Mouse (Mus musculus) myocyte (in vitro differentiated cells): ENCODE results near the gene Dph1. TPM values are rescaled to one million over a fixed set of nuclear protein-coding genes. Genes with fewer than 3 reads are reported as not detected.
A peak's percentile ranks its signal among the peaks of the same experiment; 100 is the strongest.

Experiments used
- H3K27me3 ChIP-seq: one replicate; pipeline ENCODE4 v1.6.1; 2011; ENCODE audit not compliant: control insufficient read depth, insufficient read depth, insufficient read length
- H3K36me3 ChIP-seq: one replicate; pipeline ENCODE4 v1.6.1; 2011; ENCODE audit not compliant: control insufficient read depth, insufficient read depth
- H3K4me2 ChIP-seq: one replicate; pipeline ENCODE4 v1.6.1; 2011; ENCODE audit warnings: low read depth, control low read depth
- H3K4me3 ChIP-seq: one replicate; pipeline ENCODE4 v1.5.1; 2011; ENCODE audit warnings: mild to moderate bottlenecking, control low read depth, moderate library complexity
- H3K79me2 ChIP-seq: one replicate; pipeline ENCODE4 v1.6.1; 2011; ENCODE audit not compliant: control insufficient read depth, insufficient read depth
- H3ac ChIP-seq: one replicate; pipeline ENCODE4 v1.6.1; 2011; ENCODE audit not compliant: control insufficient read depth, insufficient read length
- CEBPB ChIP-seq: IDR thresholded peaks from 2 replicates; pipeline ENCODE4 v1.6.1; 2011; ENCODE audit warnings: mild to moderate bottlenecking, moderate library complexity; ENCODE audit not compliant: poor library complexity, insufficient read depth, severe bottlenecking
- E2F4 ChIP-seq: IDR thresholded peaks from one replicate; pipeline ENCODE4 v1.6.1; 2011; ENCODE audit warnings: mild to moderate bottlenecking, control low read depth, moderate library complexity; ENCODE audit not compliant: insufficient read depth
- MAX ChIP-seq: IDR thresholded peaks from one replicate; pipeline ENCODE4 v1.6.1; 2011; ENCODE audit warnings: low read depth, mild to moderate bottlenecking, control low read depth
- MYOD1 ChIP-seq, 3 experiments: IDR thresholded peaks; one replicate each; pipeline ENCODE4 v1.6.1; 2011; ENCODE audit warnings: control low read depth in 2 of 3, low read depth in 2 of 3, mild to moderate bottlenecking in 2 of 3, moderate library complexity in 1 of 3; ENCODE audit not compliant: insufficient read length in 2 of 3, control insufficient read depth in 1 of 3
- MYOG ChIP-seq, 3 experiments: IDR thresholded peaks; one replicate each; pipeline ENCODE4 v1.6.1; 2011; ENCODE audit warnings: control low read depth in 2 of 3, low read depth in 2 of 3, mild to moderate bottlenecking in 2 of 3; ENCODE audit not compliant: insufficient read length in 2 of 3, control insufficient read depth in 1 of 3, insufficient read depth in 1 of 3
- POLR2A ChIP-seq: IDR thresholded peaks from one replicate; pipeline ENCODE4 v1.6.1; 2011; ENCODE audit warnings: low read depth, mild to moderate bottlenecking, control low read depth, moderate library complexity; ENCODE audit not compliant: insufficient read length
- POLR2AphosphoS2 ChIP-seq: IDR thresholded peaks from one replicate; pipeline ENCODE4 v1.6.1; 2011; ENCODE audit warnings: low read depth, control low read depth; ENCODE audit not compliant: insufficient read length
- REST ChIP-seq: IDR thresholded peaks from one replicate; pipeline ENCODE4 v1.6.1; 2011; ENCODE audit warnings: mild to moderate bottlenecking, control low read depth, moderate library complexity; ENCODE audit not compliant: insufficient read depth, insufficient read length
- SRF ChIP-seq: IDR thresholded peaks from one replicate; pipeline ENCODE4 v1.6.1; 2011; ENCODE audit warnings: low read depth; ENCODE audit not compliant: control insufficient read depth, insufficient read length
- TCF12 ChIP-seq: IDR thresholded peaks from one replicate; pipeline ENCODE4 v1.6.1; 2011; ENCODE audit warnings: mild to moderate bottlenecking, control low read depth; ENCODE audit not compliant: poor library complexity, insufficient read depth, severe bottlenecking
- TCF3 ChIP-seq: IDR thresholded peaks from one replicate; pipeline ENCODE4 v1.6.1; 2011; ENCODE audit warnings: low read depth, control low read depth; ENCODE audit not compliant: insufficient read length
- USF1 ChIP-seq: IDR thresholded peaks from one replicate; pipeline ENCODE4 v1.6.1; 2011; ENCODE audit warnings: low read depth, mild to moderate bottlenecking, control low read depth, moderate library complexity
- polyA plus RNA-seq: library from polyadenylated mRNA; unstranded; fragments of >200 nt; fragmentation: generic; extraction: Trizol; gene quantifications from one replicate; pipeline ENCODE4 v1.2.1, GENCODE M21; 2012; ENCODE audit warnings: missing spikeins

Dph1 gene
- polyA plus RNA-seq, 1 experiment = 15.8 TPM

GRCm38 (mm10) chr11:75164750-75165149 lies 26.3 kb downstream of the Dph1 start:
- no peaks in the 10 kb centered on the region for H3K79me2 ChIP-seq
- no peaks in the 10 kb centered on the region for H3K27me3 ChIP-seq
- no peak overlapping the region for H3K4me2 ChIP-seq
- TF ChIP-seq USF1 = no peak
- no peak for TF ChIP-seq MYOD1 (IDR thresholded peaks at IDR 0.05; ENCODE audit: control insufficient read depth in 1 of 3, insufficient read length in 2 of 3, low read depth in 2 of 3)
- no peak for TF ChIP-seq MAX
- no peak for TF ChIP-seq POLR2A
- TF ChIP-seq SRF = no peak
- TF ChIP-seq TCF12 = no peak
- no peak for TF ChIP-seq E2F4
- TF ChIP-seq CEBPB = no peak
- TF ChIP-seq TCF3 = no peak
- no peak for TF ChIP-seq MYOG (IDR thresholded peaks at IDR 0.05; ENCODE audit: control insufficient read depth in 1 of 3, insufficient read depth in 1 of 3, insufficient read length in 2 of 3, low read depth in 2 of 3)
- TF ChIP-seq POLR2AphosphoS2 = no peak
- no peak overlapping the region for H3K4me3 ChIP-seq
- H3K36me3 ChIP-seq = no peaks in the 10 kb centered on the region
- H3ac ChIP-seq = no peak overlapping the region

- no peaks in the 10 kb centered on the region for H3K36me3 ChIP-seq
- H3K79me2 ChIP-seq = no peaks in the 10 kb centered on the region
- H3ac ChIP-seq = no peak overlapping the region
- TF ChIP-seq USF1 (no peak), MYOG (IDR thresholded peaks at IDR 0.05; ENCODE audit: control insufficient read depth in 1 of 3, insufficient read depth in 1 of 3, insufficient read length in 2 of 3, low read depth in 2 of 3) (no peak), REST (no peak), SRF (no peak)
- H3K27me3 ChIP-seq = no peaks in the 10 kb centered on the region
- no peak overlapping the region for H3K4me3 ChIP-seq
- no peak overlapping the region for H3K4me2 ChIP-seq
Observed at GRCm38 (mm10) chr11:75164051-75164450, 27.0 kb downstream of the Dph1 start.

GRCm38 (mm10) chr11:75163379-75163778 lies 27.7 kb downstream of the Dph1 start:
- Histone ChIP-seq H3K4me3 (no peak overlapping the region), H3K79me2 (no peaks in the 10 kb centered on the region), H3K36me3 (no peaks in the 10 kb centered on the region), H3ac (no peak overlapping the region), H3K27me3 (no peaks in the 10 kb centered on the region), H3K4me2 (no peak overlapping the region)
- TF ChIP-seq USF1 = no peak
- TF ChIP-seq TCF12 = no peak
- no peak for TF ChIP-seq E2F4
- TF ChIP-seq POLR2A = no peak
- TF ChIP-seq REST = no peak
- TF ChIP-seq MYOG (IDR thresholded peaks at IDR 0.05; ENCODE audit: control insufficient read depth in 1 of 3, insufficient read depth in 1 of 3, insufficient read length in 2 of 3, low read depth in 2 of 3) = no peak
- TF ChIP-seq MYOD1 (IDR thresholded peaks at IDR 0.05; ENCODE audit: control insufficient read depth in 1 of 3, insufficient read length in 2 of 3, low read depth in 2 of 3) = no peak
- no peak for TF ChIP-seq MAX
- TF ChIP-seq POLR2AphosphoS2 = no peak
- no peak for TF ChIP-seq SRF

GRCm38 (mm10) chr11:75162591-75163080 lies 28.4 kb downstream of the Dph1 start:
- H3ac ChIP-seq = no peak overlapping the region
- H3K27me3 ChIP-seq = no peaks in the 10 kb centered on the region
- TF ChIP-seq E2F4 = no peak
- no peak for TF ChIP-seq POLR2AphosphoS2
- TF ChIP-seq MYOD1 (IDR thresholded peaks at IDR 0.05; ENCODE audit: control insufficient read depth in 1 of 3, insufficient read length in 2 of 3, low read depth in 2 of 3) = no peak
- no peak for TF ChIP-seq TCF3
- no peak for TF ChIP-seq USF1
- H3K4me3 ChIP-seq = no peak overlapping the region
- no peak overlapping the region for H3K4me2 ChIP-seq
- H3K79me2 ChIP-seq = no peaks in the 10 kb centered on the region
- no peaks in the 10 kb centered on the region for H3K36me3 ChIP-seq

GRCm38 (mm10) chr11:75161417-75162008 lies 29.5 kb downstream of the Dph1 start:
- Histone ChIP-seq H3ac (no peak overlapping the region), H3K36me3 (no peaks in the 10 kb centered on the region)

More at GRCm38 (mm10) chr11:75161417-75162008, 29.5 kb downstream of the Dph1 start:
- no peaks in the 10 kb centered on the region for H3K27me3 ChIP-seq
- H3K79me2 ChIP-seq = no peaks in the 10 kb centered on the region
- H3K4me2 ChIP-seq = no peak overlapping the region
- H3K4me3 ChIP-seq = no peak overlapping the region
- no peak for TF ChIP-seq TCF3
- peak in 2 of 3 experiments; percentile 44 to 75 for TF ChIP-seq MYOG (IDR thresholded peaks at IDR 0.05; ENCODE audit: control insufficient read depth in 1 of 3, insufficient read depth in 1 of 3, insufficient read length in 2 of 3, low read depth in 2 of 3)
- no peak for TF ChIP-seq POLR2AphosphoS2
- no peak for TF ChIP-seq USF1
- TF ChIP-seq MYOD1 (IDR thresholded peaks at IDR 0.05; ENCODE audit: control insufficient read depth in 1 of 3, insufficient read length in 2 of 3, low read depth in 2 of 3) = peak in 2 of 3 experiments; percentile 45 to 77
- no peak for TF ChIP-seq REST
- TF ChIP-seq E2F4 = no peak
